17 mouse cellular contexts compared by ENCODE assay signal in genomic region chrX:7778450-7779244, GRCm38 (mm10). TPM values are rescaled to one million over a fixed set of nuclear protein-coding genes. Genes with fewer than 3 reads are reported as not detected.
DNase-seq lines count a peak whose midpoint lies in the region; ATAC-seq and TF ChIP-seq lines count a peak whose summit lies in the region.
"Had no signal": no experiment of that assay in that cellular context is flagged by ENCODE, and none has a peak within 500 bp of the region (broad histone marks: within the 10 kb centered on the region; RNA-seq: fewer than 3 reads in every experiment).

No protein-coding gene starts in this region.

- no peak overlapping the region for H3K9ac ChIP-seq in intestine, embryonic 15.5 days
- no peak overlapping the region for H3K9ac ChIP-seq in intestine, postnatal 0 days (ENCODE audit: low read depth, low read length)
- peak overlapping the region; percentile 21; the same call in 1 of the 2 replicates for H3K9ac ChIP-seq in liver, postnatal 0 days (replicated peaks)
- H3K9ac ChIP-seq: embryonic facial prominence, embryonic 15.5 days; hindbrain, embryonic 12.5 days had no signal

- H3K4me2 ChIP-seq in intestine, embryonic 15.5 days (replicated peaks) = no peak overlapping the region
- H3K4me2 ChIP-seq in intestine, postnatal 0 days (replicated peaks; ENCODE audit: low read depth) = no peak overlapping the region
- H3K4me2 ChIP-seq in liver, postnatal 0 days (ENCODE audit: low read depth, low read length) = peak overlapping the region; percentile 13; the same call in 1 of the 2 replicates
- H3K4me2 ChIP-seq: embryonic facial prominence, embryonic 15.5 days; hindbrain, embryonic 12.5 days; midbrain, embryonic 11.5 days had no signal

- no peaks in the 10 kb centered on the region for H3K36me3 ChIP-seq in intestine, embryonic 15.5 days
- peaks cover 2% of the 10 kb centered on the region; the same call in 1 of the 2 replicates for H3K36me3 ChIP-seq in intestine, postnatal 0 days (ENCODE audit: control insufficient read depth, insufficient read depth)
- peaks cover 20% of the 10 kb centered on the region for H3K36me3 ChIP-seq in G1E (replicated peaks)
- H3K36me3 ChIP-seq in liver, postnatal 0 days (replicated peaks; ENCODE audit: insufficient read depth, low read length) = peaks cover 4% of the 10 kb centered on the region

- no peak overlapping the region for H3K27ac ChIP-seq in intestine, embryonic 15.5 days
- no peak overlapping the region for H3K27ac ChIP-seq in intestine, postnatal 0 days (ENCODE audit: low read depth, low read length)
- peak overlapping the region; percentile 82 for H3K27ac ChIP-seq in liver, postnatal 0 days (ENCODE audit: low read depth)
- H3K27ac ChIP-seq: embryonic facial prominence, embryonic 15.5 days; hindbrain, embryonic 12.5 days had no signal

- no peaks in the 10 kb centered on the region for H3K27me3 ChIP-seq in intestine, embryonic 15.5 days (replicated peaks)
- no peaks in the 10 kb centered on the region for H3K27me3 ChIP-seq in intestine, postnatal 0 days (replicated peaks; ENCODE audit: control insufficient read depth, insufficient read depth, low read length)
- no peaks in the 10 kb centered on the region for H3K27me3 ChIP-seq in G1E (ENCODE audit: insufficient read depth, low read length)
- no peaks in the 10 kb centered on the region for H3K27me3 ChIP-seq in liver, postnatal 0 days (ENCODE audit: insufficient read depth, low read length)
- H3K27me3 ChIP-seq: embryonic facial prominence, embryonic 15.5 days; hindbrain, embryonic 12.5 days had no signal

- H3K4me1 ChIP-seq in intestine, embryonic 15.5 days (replicated peaks) = no peaks in the 10 kb centered on the region
- H3K4me1 ChIP-seq in intestine, postnatal 0 days (replicated peaks; ENCODE audit: control insufficient read depth, insufficient read depth, low read length) = no peaks in the 10 kb centered on the region
- H3K4me1 ChIP-seq in G1E (ENCODE audit: insufficient read depth, low read depth, low read length) = peaks cover 51% of the 10 kb centered on the region
- H3K4me1 ChIP-seq in liver, postnatal 0 days (ENCODE audit: insufficient read depth) = peaks cover 3% of the 10 kb centered on the region; the same call in 1 of the 2 replicates
- H3K4me1 ChIP-seq: embryonic facial prominence, embryonic 15.5 days; hindbrain, embryonic 12.5 days had no signal

- 65% methylated on average over 7 of the region's 7 CpGs for WGBS in intestine, embryonic 15.5 days
- 53% methylated on average over 7 of the region's 7 CpGs for WGBS in intestine, postnatal 0 days
- WGBS in liver, postnatal 0 days (ENCODE audit: insufficient replicate concordance) = 49% methylated on average over 7 of the region's 7 CpGs

- no peak overlapping the region for H3K4me3 ChIP-seq in intestine, embryonic 15.5 days (replicated peaks)
- H3K4me3 ChIP-seq in intestine, postnatal 0 days (ENCODE audit: low read depth, low read length) = no peak overlapping the region
- no peak overlapping the region; the same call in 1 of the 2 replicates for H3K4me3 ChIP-seq in G1E (ENCODE audit: low read depth, low read length)
- no peak overlapping the region for H3K4me3 ChIP-seq in liver, postnatal 0 days (ENCODE audit: low read depth, low read length)
- H3K4me3 ChIP-seq: embryonic facial prominence, embryonic 15.5 days; hindbrain, embryonic 12.5 days had no signal

- H3K9me3 ChIP-seq in intestine, embryonic 15.5 days = no peaks in the 10 kb centered on the region
- H3K9me3 ChIP-seq in intestine, postnatal 0 days (ENCODE audit: control insufficient read depth) = no peaks in the 10 kb centered on the region
- no peaks in the 10 kb centered on the region for H3K9me3 ChIP-seq in G1E (replicated peaks)
- H3K9me3 ChIP-seq in liver, postnatal 0 days (ENCODE audit: low read length) = no peaks in the 10 kb centered on the region
- H3K9me3 ChIP-seq: embryonic facial prominence, embryonic 15.5 days; hindbrain, embryonic 12.5 days had no signal

- peak; percentile 89 for TF ChIP-seq EP300 in liver, postnatal 0 days (IDR thresholded peaks at IDR 0.05; ENCODE audit: low read depth)

- no peak for TF ChIP-seq CTCF in intestine, postnatal 0 days (IDR thresholded peaks at IDR 0.05; ENCODE audit: low read depth)
- no peak for TF ChIP-seq CTCF in G1E (IDR thresholded peaks at IDR 0.05; ENCODE audit: low read depth, low read length)
- no peak for TF ChIP-seq CTCF in liver, postnatal 0 days (IDR thresholded peaks at IDR 0.05; ENCODE audit: low read depth)

- peak; percentile 52; the same call in 1 of the 2 replicates for ATAC-seq in intestine, embryonic 15.5 days
- ATAC-seq in intestine, postnatal 0 days = no peak
- peak; percentile 77 for ATAC-seq in G1E (ENCODE audit: extremely low read depth, insufficient number of reproducible peaks, low FRiP score, poor library complexity, severe bottlenecking)
- peak; percentile 97 for ATAC-seq in erythroid progenitor cell, adult 5-6 weeks (replicated peaks; ENCODE audit: low FRiP score, poor library complexity, severe bottlenecking)
- ATAC-seq in liver, postnatal 0 days = peak; percentile 90
- ATAC-seq: forebrain, embryonic 16.5 days; lung, postnatal 0 days had no signal

- DNase-seq in G1E (ENCODE audit: low spot score) (peak; percentile 17), MN1 (ENCODE audit: low spot score) (no peak)
- DNase-seq in liver, postnatal 0 days = no peak
- DNase-seq in embryo, embryonic 10 days (ENCODE audit: low spot score) = no peak
- no peak for DNase-seq in thymus, adult 18-20 months
- DNase-seq: adrenal gland, adult 2 months; cerebellum, adult 8-10 months; kidney, adult 18-20 months had no signal

RNA-seq across cellular contexts. Expression of gene Gripap1, which starts 10.9 kb away (rescaled TPM):
- polyA plus RNA-seq in intestine, embryonic 15.5 days (2015; fragmentation: Nextera tagmentation; extraction: Ambion mirVana) = 35.4 and 35.5 TPM in 2 replicates
- 17.6 and 22.2 TPM in 2 replicates for polyA plus RNA-seq in intestine, postnatal 0 days (2015; fragmentation: Nextera tagmentation; extraction: Ambion mirVana)
- 77.0 and 116 TPM in 2 replicates for total RNA-seq in G1E (2014; fragmentation: Nextera tagmentation)
- 45.7 and 53.8 TPM in 2 replicates for total RNA-seq in G1E (2017)
- 24.6 and 30.6 TPM in 2 replicates for polyA plus RNA-seq in G1E (2012)
- total RNA-seq in erythroid progenitor cell, adult 5-6 weeks (2015; ENCODE audit: low replicate concordance) = 91.0 and 94.4 TPM in 2 replicates
- 87.0 and 176 TPM in 2 replicates for total RNA-seq in erythroid progenitor cell, adult 5-6 weeks (2017; ENCODE audit: low replicate concordance)
- polyA plus RNA-seq in liver, postnatal 0 days (2015; fragmentation: Nextera tagmentation; extraction: Ambion mirVana) = 15.4 and 16.4 TPM in 2 replicates

RNA-seq across cellular contexts. Expression of gene Tfe3, which starts 16.3 kb away (rescaled TPM):
- polyA plus RNA-seq in intestine, embryonic 15.5 days (2015; fragmentation: Nextera tagmentation; extraction: Ambion mirVana) = 23.0 and 23.9 TPM in 2 replicates
- polyA plus RNA-seq in intestine, postnatal 0 days (2015; fragmentation: Nextera tagmentation; extraction: Ambion mirVana) = 15.3 and 16.2 TPM in 2 replicates
- 78.7 and 81.0 TPM in 2 replicates for total RNA-seq in G1E (2014; fragmentation: Nextera tagmentation)
- 14.1 and 17.0 TPM in 2 replicates for total RNA-seq in G1E (2017)
- polyA plus RNA-seq in G1E (2012) = 51.8 and 65.1 TPM in 2 replicates
- 18.9 and 23.4 TPM in 2 replicates for total RNA-seq in erythroid progenitor cell, adult 5-6 weeks (2015; ENCODE audit: low replicate concordance)
- total RNA-seq in erythroid progenitor cell, adult 5-6 weeks (2017; ENCODE audit: low replicate concordance) = 21.5 and 22.7 TPM in 2 replicates
- 9.6 and 10.3 TPM in 2 replicates for polyA plus RNA-seq in liver, postnatal 0 days (2015; fragmentation: Nextera tagmentation; extraction: Ambion mirVana)

RNA-seq across cellular contexts. Expression of gene Ccdc120, which starts 27.9 kb away (rescaled TPM):
- polyA plus RNA-seq in intestine, embryonic 15.5 days (2015; fragmentation: Nextera tagmentation; extraction: Ambion mirVana) = 12.4 TPM in 2 replicates
- polyA plus RNA-seq in intestine, postnatal 0 days (2015; fragmentation: Nextera tagmentation; extraction: Ambion mirVana) = 20.7 and 22.2 TPM in 2 replicates
- 1.4 and 2.3 TPM in 2 replicates for total RNA-seq in G1E (2014; fragmentation: Nextera tagmentation)
- total RNA-seq in G1E (2017) = 0.70 and 0.76 TPM in 2 replicates
- polyA plus RNA-seq in G1E (2012) = 10.2 and 12.2 TPM in 2 replicates
- total RNA-seq in erythroid progenitor cell, adult 5-6 weeks (2015; ENCODE audit: low replicate concordance) = not detected in 2 replicates
- total RNA-seq in erythroid progenitor cell, adult 5-6 weeks (2017; ENCODE audit: low replicate concordance) = not detected in 2 replicates
- 2.0 and 3.4 TPM in 2 replicates for polyA plus RNA-seq in liver, postnatal 0 days (2015; fragmentation: Nextera tagmentation; extraction: Ambion mirVana)
- total RNA-seq: neutrophil, adult 5-6 weeks had no signal

RNA-seq across cellular contexts. Expression of gene Kcnd1, which starts 43.4 kb away (rescaled TPM):
- polyA plus RNA-seq in intestine, embryonic 15.5 days (2015; fragmentation: Nextera tagmentation; extraction: Ambion mirVana) = 1.5 and 2.1 TPM in 2 replicates
- 0.60 and 0.68 TPM in 2 replicates for polyA plus RNA-seq in intestine, postnatal 0 days (2015; fragmentation: Nextera tagmentation; extraction: Ambion mirVana)
- total RNA-seq in G1E (2014; fragmentation: Nextera tagmentation) (1.1 and 4.1 TPM in 2 replicates), G1E (2017) (0.23 and 0.27 TPM in 2 replicates)
- 0.28 and 0.41 TPM in 2 replicates for polyA plus RNA-seq in G1E (2012)
- total RNA-seq in erythroid progenitor cell, adult 5-6 weeks (2015; ENCODE audit: low replicate concordance) = 0.84 and 1.8 TPM in 2 replicates
- 0.68 and 3.6 TPM in 2 replicates for total RNA-seq in erythroid progenitor cell, adult 5-6 weeks (2017; ENCODE audit: low replicate concordance)
- 0.09 and 0.15 TPM in 2 replicates for polyA plus RNA-seq in liver, postnatal 0 days (2015; fragmentation: Nextera tagmentation; extraction: Ambion mirVana)

RNA-seq across cellular contexts. Expression of gene Praf2, which starts 50.4 kb away (rescaled TPM):
- polyA plus RNA-seq in intestine, embryonic 15.5 days (2015; fragmentation: Nextera tagmentation; extraction: Ambion mirVana) = 60.3 and 61.4 TPM in 2 replicates
- polyA plus RNA-seq in intestine, postnatal 0 days (2015; fragmentation: Nextera tagmentation; extraction: Ambion mirVana) = 18.2 and 24.0 TPM in 2 replicates
- total RNA-seq in G1E (2014; fragmentation: Nextera tagmentation) (22.6 and 34.0 TPM in 2 replicates), G1E (2017) (5.0 and 5.7 TPM in 2 replicates)
- 10.8 and 12.0 TPM in 2 replicates for polyA plus RNA-seq in G1E (2012)
- total RNA-seq in erythroid progenitor cell, adult 5-6 weeks (2015; ENCODE audit: low replicate concordance) = 1.3 and 2.5 TPM in 2 replicates
- 2.1 TPM in 1 of 2 replicates, not detected in the other for total RNA-seq in erythroid progenitor cell, adult 5-6 weeks (2017; ENCODE audit: low replicate concordance)
- polyA plus RNA-seq in liver, postnatal 0 days (2015; fragmentation: Nextera tagmentation; extraction: Ambion mirVana) = 1.9 and 2.1 TPM in 2 replicates
